Mouse (Mus musculus) kidney, embryonic 14.5 days (tissue): ENCODE measurements around the gene Usp6nl. TPM values are rescaled to one million over a fixed set of nuclear protein-coding genes. Genes with fewer than 3 reads are reported as not detected.

Source experiments
- ATAC-seq: fragments of 200-750 bp; cut with Nextera tagmentation; 2 replicates; pipeline ENCODE4 v1.8.0; 2017; ENCODE audit warnings: moderate number of reproducible peaks, mild to moderate bottlenecking, moderate TSS enrichment, moderate library complexity; ENCODE audit not compliant: low FRiP score, low TSS enrichment
- H3K27ac ChIP-seq: fragments of 300-500 bp; sonication (generic); 2 replicates; pipeline ENCODE4 v1.5.1; 2014; ENCODE audit warnings: low read depth, mild to moderate bottlenecking, low read length, moderate library complexity, mixed read lengths
- H3K27me3 ChIP-seq: fragments of 300-500 bp; sonication (generic); 2 replicates; pipeline ENCODE4 v1.6.1; 2014; ENCODE audit warnings: mild to moderate bottlenecking, low read length; ENCODE audit not compliant: control insufficient read depth, insufficient read depth
- H3K36me3 ChIP-seq: fragments of 300-500 bp; sonication (generic); 2 replicates; pipeline ENCODE4 v1.6.1; 2014; ENCODE audit warnings: low read length, mixed read lengths; ENCODE audit not compliant: control insufficient read depth, insufficient read depth
- H3K4me1 ChIP-seq: fragments of 300-500 bp; sonication (generic); 2 replicates; pipeline ENCODE4 v1.6.1; 2014; ENCODE audit warnings: low read length, mixed read lengths; ENCODE audit not compliant: control insufficient read depth, insufficient read depth
- H3K4me2 ChIP-seq: fragments of 300-500 bp; sonication (generic); replicated peaks from 2 replicates; pipeline ENCODE4 v1.6.1; 2014; ENCODE audit warnings: low read depth, mild to moderate bottlenecking, low read length
- H3K4me3 ChIP-seq: fragments of 300-500 bp; sonication (generic); 2 replicates; pipeline ENCODE4 v1.5.1; 2014; ENCODE audit warnings: mild to moderate bottlenecking, low read length
- H3K9ac ChIP-seq: fragments of 300-500 bp; sonication (generic); 2 replicates; pipeline ENCODE4 v1.6.1; 2014; ENCODE audit warnings: low read depth, mild to moderate bottlenecking, low read length, moderate library complexity
- H3K9me3 ChIP-seq: fragments of 300-500 bp; sonication (generic); 2 replicates; pipeline ENCODE4 v1.6.1; 2016; ENCODE audit warnings: low read length; ENCODE audit not compliant: control insufficient read depth
- WGBS: fragments of 180-500 bp; shearing (Covaris S2); extraction: QIAGEN DNeasy Blood & Tissue Kit; methylation state at CpG from one replicate; pipeline ENCODE4 v1.1.7; 2014; 5-methylcytosine and 5-hydroxymethylcytosine counted together
- polyA plus RNA-seq: library from polyadenylated mRNA; unstranded; fragments of >200 nt; fragmentation: Nextera tagmentation; extraction: Ambion mirVana; gene quantifications from 2 replicates; pipeline ENCODE4 v1.2.1, GENCODE M21; 2014

The Usp6nl gene
- polyA plus RNA-seq, 1 experiment from 2014 or later, result 15.9 TPM

DNA sequence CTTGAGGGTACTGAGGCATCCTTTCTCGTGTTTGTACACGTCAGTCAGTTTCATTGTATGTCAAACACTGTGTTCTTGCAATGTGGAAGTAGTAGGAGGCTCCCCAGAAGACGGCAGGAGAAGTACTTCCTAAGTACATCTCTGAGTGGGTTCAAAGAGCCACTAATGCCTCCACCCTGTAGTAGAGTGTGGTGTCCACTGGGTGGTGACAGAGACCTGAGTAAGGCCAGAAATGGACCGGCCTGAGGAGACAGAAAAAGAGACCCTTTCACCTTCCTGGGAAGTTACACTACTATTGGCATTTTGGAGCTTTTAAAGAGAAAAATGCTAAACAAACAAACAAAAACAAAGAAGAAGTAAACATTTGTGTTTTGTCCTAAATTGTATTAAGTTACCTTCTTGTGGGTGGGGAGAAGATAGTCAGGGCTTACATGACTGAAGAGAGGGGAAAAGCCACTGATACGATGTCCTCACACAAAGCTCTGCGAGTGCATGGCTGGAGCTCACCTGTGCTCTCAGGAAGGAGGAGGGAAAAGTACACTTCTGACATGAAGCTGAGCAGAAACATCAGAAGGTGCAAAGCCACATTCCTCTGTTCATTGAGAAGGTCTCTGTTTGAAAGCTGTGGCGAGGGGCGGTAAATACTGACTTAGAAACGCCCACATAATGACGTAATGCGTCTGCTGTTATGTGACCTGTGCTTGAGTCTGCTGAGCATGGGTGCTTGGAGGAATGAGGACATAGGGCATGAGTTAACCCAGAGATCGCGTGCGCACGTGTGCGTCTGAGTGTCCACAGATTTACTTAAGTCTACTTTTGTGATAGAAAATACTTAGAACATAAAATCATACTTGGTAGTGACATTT lies 113.9 kb downstream of the Usp6nl start:
- WGBS, result 79% methylated on average over 16 of the region's 16 CpGs
- Histone ChIP-seq H3K4me2 (no peak overlapping the region), H3K27ac (no peak overlapping the region), H3K4me1 (no peaks in the 10 kb centered on the region), H3K36me3 (peaks cover 34% of the 10 kb centered on the region), H3K27me3 (no peaks in the 10 kb centered on the region), H3K4me3 (no peak overlapping the region), H3K9me3 (no peaks in the 10 kb centered on the region), H3K9ac (no peak overlapping the region)
- ATAC-seq, result peak; percentile 81; the same call in 1 of the 2 replicates

DNA sequence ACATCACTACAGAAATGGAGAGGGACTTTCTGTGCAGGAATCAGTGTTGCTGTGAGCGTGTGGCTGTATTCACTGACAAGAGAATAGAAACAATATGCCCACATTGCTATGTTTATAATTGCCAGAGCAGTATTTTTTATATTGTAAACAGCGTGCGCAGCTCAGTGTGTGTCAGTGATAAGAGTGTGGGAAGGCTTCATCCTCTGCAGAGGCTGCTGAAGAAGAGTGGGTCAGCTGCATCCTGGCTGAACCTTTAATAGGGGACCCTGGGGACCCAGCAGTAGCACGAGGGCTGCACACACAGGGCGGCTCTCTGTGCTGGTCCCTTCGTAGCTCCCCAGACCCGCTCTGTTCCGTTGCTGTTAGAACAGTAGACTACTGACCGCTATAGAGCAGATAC lies 119.2 kb downstream of the Usp6nl start:
- 92% methylated on average over 9 of the region's 9 CpGs for WGBS
- H3K4me3 ChIP-seq, result no peak overlapping the region
- no peak overlapping the region for H3K27ac ChIP-seq
- no peaks in the 10 kb centered on the region for H3K4me1 ChIP-seq
- no peaks in the 10 kb centered on the region for H3K27me3 ChIP-seq
- no peak overlapping the region for H3K9ac ChIP-seq
- peaks cover 34% of the 10 kb centered on the region for H3K36me3 ChIP-seq
- ATAC-seq, result no peak
- no peak overlapping the region for H3K4me2 ChIP-seq
- H3K9me3 ChIP-seq, result no peaks in the 10 kb centered on the region

- Histone ChIP-seq H3K4me2 (no peak overlapping the region), H3K4me1 (no peaks in the 10 kb centered on the region), H3K9me3 (no peaks in the 10 kb centered on the region), H3K36me3 (peaks cover 30% of the 10 kb centered on the region), H3K27ac (no peak overlapping the region), H3K27me3 (no peaks in the 10 kb centered on the region), H3K4me3 (no peak overlapping the region), H3K9ac (no peak overlapping the region)
- no peak for ATAC-seq
- 73% methylated on average over 10 of the region's 10 CpGs for WGBS
Observed at GRCm38 (mm10) chr2:6442302-6442701, 119.8 kb downstream of the Usp6nl start.

DNA sequence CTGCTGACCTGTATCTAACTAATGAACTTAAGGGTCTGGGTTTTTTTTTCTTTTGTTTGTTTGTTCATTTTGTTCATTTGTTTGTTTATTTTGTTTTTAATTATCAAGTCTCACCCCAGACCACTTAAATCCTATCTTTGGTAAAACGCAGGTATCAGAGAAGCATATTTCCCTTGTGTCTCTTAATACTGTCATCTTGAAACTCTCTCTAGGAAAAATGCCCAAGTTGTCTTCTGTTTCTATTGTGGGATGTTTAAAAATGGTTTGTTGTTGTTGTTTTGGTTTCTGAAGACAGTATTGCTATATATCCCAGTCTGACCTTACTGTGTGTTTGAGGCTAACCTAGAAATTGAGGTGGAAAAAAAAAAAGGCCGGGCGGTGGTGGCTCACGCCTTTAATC lies 121.5 kb downstream of the Usp6nl start:
- H3K36me3 ChIP-seq, result peaks cover 28% of the 10 kb centered on the region
- ATAC-seq, result no peak
- no peak overlapping the region for H3K4me2 ChIP-seq
- no peak overlapping the region for H3K4me3 ChIP-seq
- no peak overlapping the region for H3K27ac ChIP-seq
- WGBS, result 90% methylated on average over 4 of the region's 4 CpGs
- no peak overlapping the region for H3K9ac ChIP-seq
- no peaks in the 10 kb centered on the region for H3K4me1 ChIP-seq
- H3K27me3 ChIP-seq, result no peaks in the 10 kb centered on the region
- no peaks in the 10 kb centered on the region for H3K9me3 ChIP-seq

- Histone ChIP-seq H3K4me2 (no peak overlapping the region), H3K36me3 (peaks cover 25% of the 10 kb centered on the region), H3K9ac (no peak overlapping the region), H3K4me3 (no peak overlapping the region), H3K27me3 (no peaks in the 10 kb centered on the region), H3K9me3 (no peaks in the 10 kb centered on the region), H3K4me1 (no peaks in the 10 kb centered on the region), H3K27ac (no peak overlapping the region)
- 43% methylated on average over 4 of the region's 4 CpGs for WGBS
- ATAC-seq, result peak; percentile 44
Observed at GRCm38 (mm10) chr2:6444723-6445169, 122.3 kb downstream of the Usp6nl start.

DNA sequence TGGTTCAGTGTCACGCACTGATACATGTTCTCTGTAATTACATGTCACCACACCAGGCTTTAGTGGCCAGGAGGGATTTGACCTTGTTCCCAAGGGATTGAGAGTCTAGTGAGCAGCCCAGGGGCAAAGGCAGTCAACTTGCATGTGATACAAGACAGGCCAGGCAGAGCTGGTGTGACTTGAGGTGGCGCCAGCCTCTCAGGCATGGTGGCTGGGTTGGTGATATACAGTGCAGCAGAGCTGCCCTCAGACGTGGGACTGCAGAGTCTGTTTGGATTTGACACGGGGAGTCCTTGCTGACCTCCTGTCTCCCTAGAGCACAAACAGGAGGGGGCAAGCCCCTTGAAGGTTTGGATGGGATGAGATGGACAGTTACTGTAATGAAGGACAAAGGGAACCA lies 123.4 kb downstream of the Usp6nl start:
- no peak for ATAC-seq
- Histone ChIP-seq H3K9me3 (no peaks in the 10 kb centered on the region), H3K27me3 (no peaks in the 10 kb centered on the region), H3K27ac (no peak overlapping the region), H3K4me2 (no peak overlapping the region), H3K4me1 (no peaks in the 10 kb centered on the region), H3K4me3 (no peak overlapping the region), H3K36me3 (peaks cover 16% of the 10 kb centered on the region), H3K9ac (no peak overlapping the region)
- WGBS, result 69% methylated on average over 4 of the region's 4 CpGs

DNA sequence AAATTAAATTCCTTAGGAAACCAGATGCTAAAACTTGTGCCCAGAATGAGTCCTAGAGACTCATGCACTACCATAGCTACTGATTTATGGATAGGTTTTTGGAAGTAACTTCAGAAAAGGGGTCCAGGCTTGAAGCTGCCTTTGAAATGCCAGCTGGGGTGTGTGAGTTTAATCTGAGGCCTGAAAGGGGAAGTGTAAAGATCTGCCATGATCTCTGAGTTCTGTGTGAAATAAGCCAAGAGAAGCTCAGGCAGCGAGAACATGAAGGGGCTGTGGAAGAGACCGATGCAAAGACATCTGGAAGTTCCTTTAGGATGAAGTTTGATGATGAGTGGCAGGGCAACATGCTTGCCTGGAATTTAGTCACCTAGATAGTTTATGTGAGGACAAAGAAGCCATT lies 126.4 kb downstream of the Usp6nl start:
- 89% methylated on average over 2 of the region's 2 CpGs for WGBS

DNA sequence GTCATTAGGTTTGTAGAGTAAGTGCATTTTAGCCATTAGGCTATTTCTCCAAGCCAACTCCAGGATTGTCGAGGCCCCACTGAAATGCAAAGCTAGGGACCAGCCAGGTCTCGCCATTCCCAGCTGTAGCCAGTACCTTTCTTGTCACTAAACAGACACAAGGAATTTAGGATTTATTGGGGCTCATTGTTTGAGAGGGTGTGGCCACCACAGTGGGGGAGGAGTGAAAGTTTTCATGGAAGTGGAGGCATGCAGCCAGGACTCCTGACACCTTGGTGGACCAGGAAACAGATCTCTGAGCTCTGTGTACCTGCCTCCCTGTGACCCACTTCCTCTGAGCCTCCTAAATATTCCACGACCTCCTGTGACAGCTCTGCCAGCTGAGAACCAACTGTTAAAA lies 127.2 kb downstream of the Usp6nl start:
- H3K4me3 ChIP-seq, result no peak overlapping the region
- H3K4me2 ChIP-seq, result no peak overlapping the region
- no peak overlapping the region for H3K27ac ChIP-seq
- no peaks in the 10 kb centered on the region for H3K27me3 ChIP-seq
- H3K9me3 ChIP-seq, result no peaks in the 10 kb centered on the region
- WGBS, result 39% methylated on average over 3 of the region's 3 CpGs
- H3K4me1 ChIP-seq, result no peaks in the 10 kb centered on the region
- H3K36me3 ChIP-seq, result no peaks in the 10 kb centered on the region
- H3K9ac ChIP-seq, result no peak overlapping the region
- no peak for ATAC-seq

More for the DNA sequence above, 126.4 kb downstream of the Usp6nl start:
- Histone ChIP-seq H3K9ac (no peak overlapping the region), H3K4me2 (no peak overlapping the region), H3K4me3 (no peak overlapping the region), H3K36me3 (no peaks in the 10 kb centered on the region), H3K9me3 (no peaks in the 10 kb centered on the region), H3K27me3 (no peaks in the 10 kb centered on the region), H3K4me1 (no peaks in the 10 kb centered on the region), H3K27ac (no peak overlapping the region)
- no peak for ATAC-seq

- H3K4me1 ChIP-seq, result no peaks in the 10 kb centered on the region
- WGBS, result 90% methylated on average over 3 of the region's 3 CpGs
- H3K36me3 ChIP-seq, result no peaks in the 10 kb centered on the region
- H3K4me3 ChIP-seq, result no peak overlapping the region
- no peak overlapping the region for H3K4me2 ChIP-seq
- H3K9ac ChIP-seq, result no peak overlapping the region
- H3K27ac ChIP-seq, result no peak overlapping the region
- H3K27me3 ChIP-seq, result no peaks in the 10 kb centered on the region
- H3K9me3 ChIP-seq, result no peaks in the 10 kb centered on the region
- no peak for ATAC-seq
Observed at GRCm38 (mm10) chr2:6450544-6450943, 128.1 kb downstream of the Usp6nl start.
